Mouse (Mus musculus) liver, embryonic 14.5 days (tissue): Measurements from ENCODE around the gene Nin.

Experiments
- CTCF ChIP-seq: IDR thresholded peaks from 2 replicates; pipeline ENCODE4 v1.5.1; 2016; ENCODE audit warnings: antibody characterized with exemption, low read depth, control low read depth
- EP300 ChIP-seq: IDR thresholded peaks from 2 replicates; pipeline ENCODE4 v1.6.1; 2016; ENCODE audit warnings: antibody characterized with exemption, low read depth

GRCm38 (mm10) chr12:70112090-70112383, 1.5 kb downstream of the Nin start:
- no peak for TF ChIP-seq CTCF
- no peak for TF ChIP-seq EP300
